Mouse (Mus musculus): ENCODE data around the gene Gm26620.

GRCm38 (mm10) chr1:170861671-170862434, 23.0 kb upstream of the Gm26620 start:
- TF ChIP-seq CTCF (conservative IDR thresholded peaks at IDR 0.05; ENCODE audit: low read length) = no peak
- TF ChIP-seq POU5F1 (IDR thresholded peaks at IDR 0.05; ENCODE audit: borderline replicate concordance, low read length) = no peak

Data from E14TG2a.4 (cell line).